Mouse (Mus musculus) adrenal gland, adult 18-20 months (tissue): ENCODE data around the gene Ints2. TPM values are rescaled to one million over a fixed set of nuclear protein-coding genes. Genes with fewer than 3 reads are reported as not detected.
"Not testable (repeated sequence)": the region's sequence is repeated elsewhere in the genome, so short reads cannot be mapped to it uniquely, and the experiment has no call there.

Experiments used
- DNase-seq, 2 experiments: peaks; one replicate each; pipeline ENCODE4 v3.0.0; 2021 to 2022; ENCODE audit warnings: low spot score in 2 of 2
- long read RNA-seq, 2 experiments: library from polyadenylated mRNA; stranded (forward); transcript quantifications; one replicate each; pipeline ENCODE4 v2.0.0; 2021
- total RNA-seq, 2 experiments: library from RNA; stranded (reverse); gene quantifications; 1 replicate in 1 of 2; 2 replicates in 1 of 2; pipeline ENCODE4 v1.2.3; 2021

Ints2 gene
- total RNA-seq = 10 to 100 TPM; 21.6 to 23.1 TPM
- long read RNA-seq, experiment 1, full-length matches to known transcripts = 3 of 8 reads
- long read RNA-seq, experiment 1, partial matches to known transcripts = 2 of 8 reads
- long read RNA-seq, experiment 1, other reads (novel, unspliced or antisense) = 3 of 8 reads
- long read RNA-seq, experiment 2, full-length matches to known transcripts = 9 of 16 reads
- long read RNA-seq, experiment 2, partial matches to known transcripts = 4 of 16 reads
- long read RNA-seq, experiment 2, other reads (novel, unspliced or antisense) = 3 of 16 reads

DNA sequence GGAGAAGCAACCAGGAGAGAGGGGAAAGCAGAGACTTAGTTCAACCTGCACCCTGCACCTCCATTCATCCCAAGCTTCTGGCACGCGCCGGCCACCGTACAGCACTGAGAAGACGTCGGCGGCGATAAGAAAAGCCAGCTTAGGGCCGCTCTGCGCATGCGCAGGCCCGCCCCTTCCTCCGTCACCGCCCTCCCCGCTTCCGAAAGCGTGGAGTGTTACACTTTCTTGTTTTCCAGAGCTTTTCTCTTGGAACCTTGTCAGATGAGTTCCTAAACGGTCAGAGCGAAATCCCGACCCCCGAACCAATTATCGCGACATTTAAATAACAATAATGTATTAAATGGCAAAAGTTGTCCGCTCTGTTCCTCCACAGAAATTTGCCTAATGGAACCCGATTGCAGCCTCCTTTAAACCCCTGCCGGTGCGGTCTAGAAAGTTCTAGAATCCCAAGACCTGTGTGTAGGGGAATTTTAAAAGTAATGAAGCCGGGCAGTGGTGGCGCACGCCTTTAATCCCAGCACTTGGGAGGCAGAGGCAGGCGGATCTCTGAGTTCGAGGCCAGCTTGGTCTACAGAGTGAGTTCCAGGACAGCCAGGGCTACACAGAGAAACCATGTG lies at the start of gene Ints2:
Gene Ints2, minus strand, starts transcription at position 116 of the 617 bp plus-strand sequence.
- DNase-seq = peak; percentile 95 to 96

DNA sequence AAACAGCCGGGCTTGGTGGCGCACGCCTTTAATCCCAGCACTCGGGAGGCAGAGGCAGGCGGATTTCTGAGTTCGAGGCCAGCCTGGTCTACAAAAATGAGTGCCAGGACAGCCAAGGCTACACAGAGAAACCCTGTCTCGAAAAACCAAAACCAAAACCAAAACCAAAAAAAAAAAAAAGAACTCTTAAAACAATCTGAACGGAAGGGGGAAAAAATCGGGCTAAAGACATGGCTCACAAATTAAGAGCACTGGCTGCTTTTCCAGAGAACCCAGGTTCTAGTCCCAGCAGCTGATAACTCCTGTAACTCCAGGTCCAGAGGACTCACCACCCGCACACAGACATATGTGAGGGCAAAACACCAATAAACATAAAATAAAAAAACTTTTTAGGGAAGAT lies 34.8 kb upstream of the Ints2 start:
- not testable (repeated sequence) for DNase-seq

DNA sequence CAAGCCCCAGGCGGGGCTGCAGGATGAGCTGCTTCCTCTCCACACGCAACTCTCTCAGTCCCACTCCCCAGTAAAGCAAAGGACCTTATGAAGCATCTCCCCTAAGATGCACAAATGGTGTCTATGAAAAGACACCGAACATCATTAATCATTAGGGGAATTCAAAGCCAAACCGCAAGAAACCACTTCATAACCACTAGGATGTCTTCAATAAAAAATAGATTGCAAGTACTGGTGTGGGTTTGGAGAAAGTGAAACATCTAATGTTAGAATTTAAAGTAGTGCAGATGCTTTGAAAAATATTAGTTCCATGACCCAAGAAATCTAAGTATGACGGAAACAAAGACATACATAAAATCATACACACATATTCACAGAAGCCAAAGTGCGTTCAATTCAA lies 34.3 kb upstream of the Ints2 start:
- DNase-seq = no peak

DNA sequence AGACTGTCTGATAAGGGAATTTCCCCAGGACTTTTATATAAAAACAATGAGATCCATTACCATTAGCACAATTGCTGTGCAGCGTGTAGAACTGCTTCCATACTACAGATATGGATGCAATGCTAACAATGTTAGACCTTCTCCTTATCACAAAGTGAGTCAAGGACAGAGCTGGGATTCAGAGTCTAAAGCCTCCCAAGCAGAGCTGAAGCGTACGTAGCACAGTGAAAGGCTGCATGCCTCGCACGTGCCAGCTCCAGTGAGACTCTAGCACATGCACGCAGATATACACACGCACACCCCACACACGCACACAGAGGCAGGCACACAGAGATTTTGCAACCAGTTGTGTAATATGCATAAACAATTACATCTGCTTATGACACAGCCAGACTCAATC lies 28.4 kb upstream of the Ints2 start:
- no peak for DNase-seq

DNA sequence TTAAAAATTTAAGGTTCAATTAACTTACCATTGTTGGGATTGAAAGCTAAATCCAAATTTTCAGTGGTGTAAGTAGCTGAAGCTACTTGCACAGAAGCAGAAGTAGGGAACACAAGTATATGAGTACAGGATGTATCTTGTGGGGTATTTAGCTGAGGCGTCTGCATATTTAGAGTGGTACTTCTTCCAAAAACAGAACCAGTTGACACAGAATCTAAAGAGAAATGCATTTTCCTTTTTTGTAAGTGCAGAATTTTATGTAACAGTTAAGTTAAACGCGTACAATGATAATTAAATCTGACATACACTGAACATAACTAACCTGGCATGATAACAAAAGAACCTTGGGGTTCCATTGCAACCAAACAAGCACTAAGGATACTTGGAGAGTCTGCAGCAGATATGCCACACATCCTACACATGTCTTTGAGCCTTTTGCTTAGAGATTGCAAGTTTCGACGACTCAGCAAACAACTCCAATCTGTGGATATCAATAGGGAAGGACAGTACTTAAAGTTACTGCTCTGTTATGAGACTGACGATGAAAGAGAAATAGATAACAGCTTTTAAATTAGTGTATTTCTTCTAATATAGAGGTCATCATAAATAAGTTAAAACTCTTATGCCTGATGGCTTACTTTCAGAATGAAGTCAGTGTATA lies 21.2 kb upstream of the Ints2 start:
- DNase-seq = no peak

DNA sequence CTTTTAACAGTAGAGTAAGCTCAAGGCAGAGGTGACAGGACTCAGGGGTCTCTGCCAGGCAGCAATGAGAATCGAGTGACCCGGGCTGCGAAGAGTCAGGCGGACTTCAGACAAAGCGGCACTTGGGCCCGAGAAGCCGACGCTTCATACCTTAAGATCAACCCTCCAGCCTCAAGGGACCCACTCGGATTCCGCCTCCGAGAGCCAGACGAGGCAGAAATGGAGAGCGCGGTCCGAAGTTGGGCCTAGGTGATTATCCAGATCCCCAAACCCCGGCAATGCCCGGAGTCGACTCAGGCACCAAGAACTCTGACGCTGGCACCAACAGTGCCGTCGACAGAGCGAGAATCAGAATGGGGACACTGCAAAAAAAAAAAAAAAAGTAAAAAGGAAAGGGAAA lies 321 bp downstream of the Ints2 start:
- peak in 1 of 2 experiments; percentile 44 for DNase-seq

DNA sequence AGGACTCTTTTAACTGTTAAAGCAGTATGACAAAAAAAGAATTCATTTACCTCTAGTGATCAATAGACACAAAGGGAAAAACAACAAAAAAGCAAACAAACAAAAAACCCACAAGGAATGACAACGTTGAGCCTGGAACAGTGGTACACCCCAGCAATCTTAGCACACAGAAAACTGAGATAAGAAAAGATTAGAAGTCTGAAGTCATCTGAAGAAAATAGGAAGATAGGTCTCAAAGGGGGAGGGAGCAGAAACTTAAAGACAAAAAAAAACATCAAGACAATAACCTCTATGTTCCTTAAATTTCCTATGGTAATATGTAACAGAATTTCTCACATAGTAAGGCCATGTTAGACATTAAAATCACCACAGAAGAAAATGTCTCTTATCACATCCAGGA lies 4.0 kb downstream of the Ints2 start:
- DNase-seq = no peak

DNA sequence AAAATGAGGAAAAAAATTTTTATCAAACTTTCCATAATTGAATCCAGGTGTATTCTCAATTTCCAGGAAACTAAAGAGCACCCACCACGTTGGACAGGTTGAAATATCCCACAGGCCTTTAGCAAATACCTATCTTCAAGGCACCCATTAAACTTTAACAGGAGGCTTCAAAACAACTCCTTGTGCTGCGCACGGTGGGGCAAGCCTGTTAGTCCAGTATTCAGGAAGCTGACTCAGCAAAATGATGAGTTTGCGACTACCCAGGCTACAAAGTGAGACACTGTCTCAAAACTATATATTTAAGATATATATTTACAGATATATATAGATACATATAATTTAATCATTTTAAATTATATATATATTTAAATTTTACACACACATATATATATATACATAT lies 24.9 kb downstream of the Ints2 start:
- no peak for DNase-seq

DNA sequence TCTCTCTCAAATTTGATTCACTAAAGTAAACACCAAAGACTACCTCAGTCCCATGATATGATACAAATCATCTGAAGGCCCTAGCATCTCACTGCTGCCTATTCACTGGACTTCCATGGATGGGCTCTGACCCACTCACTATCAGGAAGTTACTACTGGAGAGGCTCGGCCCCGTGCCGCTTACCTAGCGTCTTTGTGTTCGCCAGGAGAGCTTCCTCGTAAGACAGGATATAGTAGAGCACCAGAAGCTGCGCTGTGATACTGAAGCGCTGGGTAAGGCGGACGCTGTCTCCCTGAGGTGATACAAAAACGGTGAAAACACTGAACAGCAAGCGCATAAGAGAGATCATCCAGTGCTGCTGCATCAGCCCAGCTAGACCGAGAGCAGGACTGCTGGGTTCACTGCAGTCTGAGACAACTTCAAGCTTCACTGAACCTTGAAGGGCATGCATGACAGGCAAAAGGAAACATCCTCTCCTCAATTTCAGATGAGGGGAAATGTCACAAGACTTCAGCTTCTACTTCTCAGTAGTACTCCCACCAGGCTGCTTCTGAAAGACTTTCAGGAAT lies 25.5 kb downstream of the Ints2 start:
- DNase-seq = no peak

DNA sequence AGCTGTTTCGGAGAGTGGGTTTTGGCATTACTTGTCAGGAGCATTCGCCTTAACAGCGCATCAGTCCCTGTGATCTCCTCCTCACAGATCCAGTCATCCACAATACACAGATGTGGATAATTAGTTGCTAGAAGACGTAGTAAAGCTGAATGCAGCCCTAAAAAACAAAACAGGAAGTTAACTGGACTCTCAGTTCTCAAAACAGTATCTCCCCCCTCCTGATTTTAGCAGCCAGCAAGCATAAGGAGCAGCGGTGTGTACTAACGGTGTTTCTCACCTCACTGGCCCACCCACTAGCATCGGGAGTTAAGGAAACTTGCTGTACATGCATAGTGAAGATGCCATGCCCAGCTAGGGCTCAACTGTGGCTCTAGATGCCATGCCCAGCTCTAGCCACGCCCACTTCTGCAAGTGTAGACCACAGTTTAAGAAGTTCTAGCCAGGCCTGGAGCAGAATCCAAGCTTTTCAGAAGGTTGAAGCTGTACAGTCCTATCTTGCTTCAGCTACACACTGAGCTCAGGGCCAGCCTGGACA lies 30.7 kb downstream of the Ints2 start:
- no peak for DNase-seq

DNA sequence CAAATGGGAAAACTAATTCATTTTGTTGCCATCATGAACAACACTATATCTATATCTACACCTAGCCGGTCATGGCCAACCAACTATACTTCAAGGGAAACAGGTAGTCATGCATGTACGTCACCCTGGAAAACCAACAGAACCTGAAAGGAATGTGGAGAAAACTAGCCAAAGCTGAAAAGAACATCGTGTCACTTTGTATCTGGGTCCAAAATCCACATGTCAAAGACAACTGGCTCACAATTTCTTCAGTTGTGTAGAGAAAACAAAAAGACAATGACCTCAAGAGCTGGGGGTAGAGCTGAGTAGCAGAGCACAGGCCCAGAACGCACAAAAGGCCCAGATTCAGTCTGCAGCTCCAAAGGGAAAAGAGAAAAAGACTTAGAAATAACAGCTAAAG lies 31.6 kb downstream of the Ints2 start:
- no peak for DNase-seq

DNA sequence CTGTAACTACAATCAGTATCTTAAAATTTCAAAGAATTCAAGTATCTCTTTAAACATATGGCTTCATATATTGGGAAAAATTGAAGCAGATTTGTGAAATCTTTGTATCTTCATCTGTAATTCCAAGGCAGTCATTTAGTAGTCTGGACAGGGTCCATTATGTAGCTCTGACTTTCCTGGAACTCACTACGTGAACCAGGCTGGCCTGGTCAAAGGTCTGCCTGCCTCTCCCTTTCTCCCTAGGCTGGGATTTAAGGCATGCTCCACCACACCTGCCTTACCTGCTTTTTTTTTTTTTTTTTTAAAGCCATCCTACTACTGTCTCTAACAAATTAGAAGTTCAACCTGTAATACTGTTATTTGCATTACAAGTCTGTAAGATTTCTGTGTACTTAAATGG lies 45.6 kb downstream of the Ints2 start:
- DNase-seq = no peak

DNA sequence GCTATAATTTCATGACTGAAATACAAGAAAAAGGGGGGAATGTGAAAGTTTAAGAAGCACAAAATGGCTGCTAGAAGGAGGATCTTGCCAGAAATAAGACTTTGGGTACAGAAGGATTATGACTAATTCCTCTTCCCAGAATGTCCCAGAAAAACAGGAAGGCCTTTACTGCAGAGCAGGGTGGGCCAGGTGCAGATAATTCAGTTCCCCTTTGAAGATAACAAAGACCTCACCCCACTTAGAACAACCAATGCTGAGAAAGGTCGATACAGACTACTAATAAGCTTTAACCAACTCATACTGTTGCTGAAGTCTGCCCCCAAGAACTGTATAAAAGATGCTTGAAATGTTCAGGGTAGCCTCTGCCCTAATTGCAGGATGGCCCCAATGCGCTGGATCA lies 48.3 kb downstream of the Ints2 start:
- DNase-seq = no peak

DNA sequence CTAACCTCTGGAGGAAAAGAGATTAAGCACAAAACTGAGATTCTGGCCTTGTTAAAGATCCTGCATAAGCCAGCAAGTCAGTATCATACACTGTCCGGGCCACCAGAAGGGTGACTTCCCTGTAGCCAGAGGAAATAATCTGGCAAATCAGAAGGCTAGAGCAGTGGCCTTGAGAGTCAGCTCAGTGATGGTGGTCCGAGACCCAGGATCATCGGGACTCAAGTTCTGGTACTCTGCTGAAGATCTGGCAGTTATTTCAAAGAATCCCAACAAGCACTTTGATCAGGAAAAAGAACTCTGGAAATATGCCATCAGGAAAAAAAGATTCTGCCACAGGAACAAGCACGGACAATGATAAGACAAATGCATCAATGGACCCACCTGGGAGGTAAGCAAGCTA lies 51.5 kb downstream of the Ints2 start:
- DNase-seq = no peak

DNA sequence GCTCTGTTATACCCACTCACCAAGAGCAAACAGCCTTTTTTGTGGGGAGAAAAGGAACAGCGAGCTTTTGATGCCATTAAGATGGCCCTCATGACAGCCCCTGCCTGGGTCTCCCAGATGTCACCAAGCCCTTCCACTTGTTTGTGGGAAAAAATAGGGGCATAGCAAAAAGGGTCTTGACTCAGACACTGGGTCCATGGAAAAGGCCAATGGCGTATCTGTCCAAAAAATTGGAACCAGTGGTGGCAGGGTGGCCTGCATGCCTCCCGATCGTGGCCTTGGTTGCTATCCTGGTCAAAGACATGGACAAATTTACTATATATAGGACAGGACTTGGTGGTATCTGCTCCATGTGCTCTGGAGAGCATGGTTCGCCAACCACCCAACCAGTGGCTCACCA lies 52.3 kb downstream of the Ints2 start:
- DNase-seq = no peak

DNA sequence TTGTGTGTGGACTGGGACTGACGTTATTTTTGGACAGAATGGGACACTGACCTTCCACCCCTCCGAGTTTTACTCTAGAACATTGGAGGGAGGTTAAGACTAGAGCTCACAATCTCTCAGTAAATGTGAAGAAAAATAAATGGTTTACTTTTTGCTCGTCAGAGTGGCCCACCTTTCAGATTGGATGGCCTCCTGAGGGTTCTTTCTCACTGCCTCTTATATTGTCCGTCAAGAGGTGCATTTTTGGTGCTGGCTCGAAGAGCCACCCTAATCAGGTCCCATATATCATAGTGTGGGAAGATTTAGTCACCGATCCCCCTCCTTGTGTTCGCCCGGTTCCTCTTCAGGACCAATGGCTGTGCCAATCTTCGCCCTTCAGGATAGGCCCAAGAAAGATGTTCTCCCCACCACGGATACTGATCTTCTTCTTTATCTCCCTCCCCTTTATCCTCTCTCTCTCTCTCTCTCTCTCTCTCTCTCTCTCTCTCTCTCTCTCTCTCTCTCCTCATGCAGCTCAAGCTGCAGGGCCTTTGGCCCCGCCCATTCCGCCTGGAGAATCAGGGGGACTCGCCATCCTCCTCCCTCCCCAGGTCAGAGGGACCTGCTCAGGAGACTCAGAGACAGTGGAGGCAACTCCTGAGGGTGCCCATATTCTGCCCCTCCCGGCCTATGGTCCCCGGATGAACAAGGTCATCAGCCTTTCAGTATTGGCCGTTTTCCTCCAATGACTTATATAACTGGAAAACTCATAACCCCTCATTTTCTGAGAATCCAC lies 55.3 kb downstream of the Ints2 start:
- DNase-seq = no peak

DNA sequence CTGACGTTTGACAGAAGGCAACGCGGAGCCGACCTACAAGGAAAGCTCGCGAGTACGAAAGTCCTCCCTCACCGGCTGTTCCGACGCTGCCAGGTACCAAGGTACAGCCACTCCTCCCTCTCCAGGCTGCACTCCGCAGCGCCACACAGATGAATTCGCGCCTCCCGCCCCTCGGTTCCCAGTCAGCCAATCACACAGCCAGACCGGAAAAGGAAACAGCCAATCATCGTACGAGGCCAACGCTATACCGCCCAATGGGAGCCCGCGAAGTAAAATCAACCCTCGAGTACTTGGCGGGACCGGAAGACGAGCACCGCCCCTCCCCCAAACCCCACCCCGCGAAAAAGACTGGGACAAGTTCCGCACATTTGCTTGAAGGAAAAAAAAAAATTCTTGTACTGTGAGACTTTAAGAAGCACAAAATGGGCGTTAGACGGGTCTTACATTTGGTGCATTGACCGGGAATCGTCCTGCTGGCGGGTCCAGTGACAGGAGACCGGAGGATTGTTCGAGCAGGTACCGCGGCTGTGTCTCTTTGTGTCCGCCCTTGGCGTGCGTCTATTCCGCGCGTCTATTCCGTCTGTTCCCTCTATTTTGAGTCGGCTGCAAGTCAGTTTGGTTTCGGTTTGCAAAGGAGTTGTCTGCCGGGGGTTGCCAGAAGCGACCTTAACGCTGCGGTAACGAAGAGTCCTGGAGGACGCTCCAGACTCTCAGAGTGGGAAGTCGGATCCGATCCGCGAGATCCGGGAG lies 56.2 kb downstream of the Ints2 start, which contains the start of gene Brip1:
Gene Brip1, minus strand, starts transcription at position 157 of the 750 bp plus-strand sequence.
- peak; percentile 83 to 84 for DNase-seq

DNA sequence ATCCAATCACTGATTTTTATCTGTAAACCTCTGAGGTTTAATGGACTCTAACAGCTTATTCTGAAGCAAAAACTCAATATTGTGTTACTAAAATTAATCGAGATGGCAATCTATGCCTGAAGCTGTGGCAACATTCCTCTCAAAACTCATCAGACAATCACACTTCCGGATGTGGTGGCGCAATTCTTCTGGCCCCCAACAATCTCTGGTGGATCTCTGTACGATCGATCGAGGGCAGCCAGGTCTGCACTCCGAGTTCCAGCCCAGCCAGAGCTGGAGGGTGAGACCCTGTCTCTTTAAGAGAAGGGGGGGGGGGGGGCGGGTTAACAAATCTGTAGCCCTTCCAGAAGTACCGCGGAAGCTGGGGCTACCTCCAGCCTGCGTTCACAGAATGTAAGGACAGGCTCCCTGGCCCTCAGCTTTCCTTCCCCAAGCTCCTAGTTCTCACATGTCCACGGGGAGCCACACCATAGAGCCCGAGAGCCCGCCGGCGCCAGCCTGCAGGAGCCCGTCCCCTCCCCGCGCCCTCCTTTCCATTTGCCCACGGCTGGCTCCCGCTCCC lies 56.8 kb downstream of the Ints2 start:
- no peak for DNase-seq

DNA sequence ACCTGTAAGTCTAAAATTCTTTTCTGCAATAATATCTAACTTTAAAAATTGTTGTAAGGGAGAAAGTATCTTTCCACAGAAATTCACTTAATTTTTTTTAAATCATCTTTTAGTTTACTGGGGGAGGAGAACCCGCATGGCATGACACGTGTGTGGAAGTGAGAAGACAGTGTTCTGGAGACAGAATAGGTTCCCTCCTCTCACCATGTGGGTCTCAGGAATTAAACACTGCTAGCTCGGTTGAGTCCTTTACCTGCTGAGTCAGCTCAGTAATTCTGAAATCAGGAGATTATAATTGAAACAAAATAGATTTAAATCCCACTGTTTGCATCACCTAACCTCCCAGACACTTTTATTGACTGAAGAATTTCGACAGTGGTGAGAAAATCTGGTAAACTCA lies 57.6 kb downstream of the Ints2 start:
- no peak for DNase-seq

DNA sequence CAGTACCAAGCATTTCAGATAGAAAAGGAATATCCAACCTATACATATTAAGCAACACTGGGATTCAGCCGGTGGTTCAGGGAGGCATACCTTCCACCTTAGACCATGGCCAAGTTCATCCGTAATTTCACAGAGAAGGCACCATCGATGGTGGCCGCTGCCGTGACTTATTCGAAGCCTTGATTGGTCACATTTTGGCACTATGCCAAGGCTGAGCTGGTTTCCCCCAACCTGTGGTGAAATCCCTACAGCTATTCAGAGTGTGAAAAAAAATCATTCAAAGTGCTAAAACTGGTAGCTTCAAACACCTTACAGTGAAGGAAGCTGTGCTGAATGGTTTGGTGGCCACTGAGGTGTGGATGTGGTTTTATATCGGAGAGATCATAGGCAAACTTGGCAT lies 72.2 kb downstream of the Ints2 start:
- DNase-seq = not testable (repeated sequence)
